10 mouse cellular contexts compared by ENCODE assay signal in the genomic region with DNA sequence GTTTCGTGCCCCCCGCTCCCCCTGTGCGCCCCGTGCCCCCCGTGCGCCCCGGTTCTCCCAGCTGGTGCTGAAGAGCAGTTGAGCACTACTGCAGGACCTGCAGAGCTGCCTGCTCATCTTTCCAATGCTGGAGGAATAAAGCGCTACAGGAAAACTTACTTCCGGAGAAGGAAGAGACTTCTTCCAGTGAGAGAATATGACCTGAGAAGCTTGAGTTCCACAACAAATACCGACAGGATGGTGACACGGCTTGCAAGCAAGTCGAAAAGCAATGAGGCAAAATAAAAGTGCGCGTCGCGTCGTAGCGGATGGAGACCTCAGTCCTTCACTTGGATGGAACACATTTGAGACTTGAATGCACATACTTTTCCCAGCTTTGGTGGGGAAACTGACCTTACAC. TPM values are rescaled to one million over a fixed set of nuclear protein-coding genes. Genes with fewer than 3 reads are reported as not detected.
A peak's percentile ranks its signal among the peaks of the same experiment; 100 is the strongest.
DNase-seq lines count a peak whose midpoint lies in the region; ATAC-seq and TF ChIP-seq lines count a peak whose summit lies in the region.
"Had no signal": no experiment of that assay in that cellular context is flagged by ENCODE, and none has a peak within 500 bp of the region (broad histone marks: within the 10 kb centered on the region; RNA-seq: fewer than 3 reads in every experiment).

No protein-coding gene starts in this region.

- 0 out of 2 replicates have a peak overlapping the region, but pooled peaks have one; percentile 14 for H3K4me3 ChIP-seq in intestine, embryonic 15.5 days (replicated peaks)
- no peak overlapping the region for H3K4me3 ChIP-seq in intestine, postnatal 0 days (ENCODE audit: low read depth, low read length)
- peak overlapping the region; percentile 19 for H3K4me3 ChIP-seq in hindbrain, embryonic 14.5 days (replicated peaks; ENCODE audit: low read length)
- 0 out of 2 replicates have a peak overlapping the region, but pooled peaks have one; percentile 19 for H3K4me3 ChIP-seq in neural tube, embryonic 12.5 days

- H3K4me1 ChIP-seq in intestine, embryonic 15.5 days (replicated peaks), result no peaks in the 10 kb centered on the region
- H3K4me1 ChIP-seq in intestine, postnatal 0 days (replicated peaks; ENCODE audit: control insufficient read depth, insufficient read depth, low read length), result no peaks in the 10 kb centered on the region
- no peaks in the 10 kb centered on the region; the same call in 1 of the 2 replicates for H3K4me1 ChIP-seq in hindbrain, embryonic 14.5 days (replicated peaks; ENCODE audit: control insufficient read depth, insufficient read depth, low read length)
- H3K4me1 ChIP-seq in neural tube, embryonic 12.5 days, result no peaks in the 10 kb centered on the region

- no peaks in the 10 kb centered on the region for H3K9me3 ChIP-seq in intestine, embryonic 15.5 days
- no peaks in the 10 kb centered on the region for H3K9me3 ChIP-seq in intestine, postnatal 0 days (ENCODE audit: control insufficient read depth)
- no peaks in the 10 kb centered on the region for H3K9me3 ChIP-seq in hindbrain, embryonic 14.5 days (ENCODE audit: control insufficient read depth, low read length)
- H3K9me3 ChIP-seq in neural tube, embryonic 12.5 days, result no peaks in the 10 kb centered on the region

- no peak for ATAC-seq in intestine, embryonic 15.5 days
- no peak for ATAC-seq in intestine, postnatal 0 days
- ATAC-seq in hindbrain, embryonic 14.5 days (ENCODE audit: low FRiP score), result no peak
- no peak for ATAC-seq in neural tube, embryonic 12.5 days (ENCODE audit: low FRiP score, low read depth)

- DNase-seq in embryo, embryonic 9.5 days (ENCODE audit: extremely low spot score), result peak; percentile 31
- DNase-seq in hindbrain, embryonic 14.5 days (ENCODE audit: low spot score), result peak; percentile 28
- DNase-seq in left cerebral cortex, adult 8-10 months (ENCODE audit: low spot score in 2 of 2), result no peak
- no peak for DNase-seq in kidney, postnatal 10 days
- DNase-seq in frontal cortex, postnatal 10 days (ENCODE audit: low spot score in 2 of 2), result no peak
- DNase-seq: lung, postnatal 10 days had no signal

- peak overlapping the region; percentile 39 for H3K4me2 ChIP-seq in intestine, embryonic 15.5 days (replicated peaks)
- H3K4me2 ChIP-seq in intestine, postnatal 0 days (replicated peaks; ENCODE audit: low read depth), result no peak overlapping the region
- peak overlapping the region; percentile 46 for H3K4me2 ChIP-seq in hindbrain, embryonic 14.5 days (replicated peaks)
- H3K4me2 ChIP-seq in neural tube, embryonic 12.5 days (replicated peaks), result peak overlapping the region; percentile 63

- peaks cover 10% of the 10 kb centered on the region for H3K27me3 ChIP-seq in intestine, embryonic 15.5 days (replicated peaks)
- H3K27me3 ChIP-seq in intestine, postnatal 0 days (replicated peaks; ENCODE audit: control insufficient read depth, insufficient read depth, low read length), result peaks cover 7% of the 10 kb centered on the region; the same call in 1 of the 2 replicates
- H3K27me3 ChIP-seq in hindbrain, embryonic 14.5 days (ENCODE audit: control insufficient read depth, insufficient read depth, low read length), result peaks cover 5% of the 10 kb centered on the region; the same call in 1 of the 2 replicates
- H3K27me3 ChIP-seq in neural tube, embryonic 12.5 days (replicated peaks), result no peaks in the 10 kb centered on the region
- H3K27me3 ChIP-seq: CH12.LX had no signal

- H3K36me3 ChIP-seq in intestine, embryonic 15.5 days, result no peaks in the 10 kb centered on the region
- no peaks in the 10 kb centered on the region for H3K36me3 ChIP-seq in intestine, postnatal 0 days (ENCODE audit: control insufficient read depth, insufficient read depth)
- H3K36me3 ChIP-seq in hindbrain, embryonic 14.5 days (replicated peaks; ENCODE audit: control insufficient read depth, insufficient read depth), result peaks cover 23% of the 10 kb centered on the region
- H3K36me3 ChIP-seq in neural tube, embryonic 12.5 days, result peaks cover 16% of the 10 kb centered on the region

- H3K9ac ChIP-seq in intestine, embryonic 15.5 days, result no peak overlapping the region
- no peak overlapping the region for H3K9ac ChIP-seq in intestine, postnatal 0 days (ENCODE audit: low read depth, low read length)
- H3K9ac ChIP-seq in hindbrain, embryonic 14.5 days, result no peak overlapping the region
- no peak overlapping the region for H3K9ac ChIP-seq in neural tube, embryonic 12.5 days

- H3K27ac ChIP-seq in intestine, embryonic 15.5 days, result no peak overlapping the region
- H3K27ac ChIP-seq in intestine, postnatal 0 days (ENCODE audit: low read depth, low read length), result no peak overlapping the region
- H3K27ac ChIP-seq in hindbrain, embryonic 14.5 days, result no peak overlapping the region
- H3K27ac ChIP-seq in neural tube, embryonic 12.5 days, result no peak overlapping the region

- no peak for TF ChIP-seq CTCF in intestine, postnatal 0 days (IDR thresholded peaks at IDR 0.05; ENCODE audit: low read depth)

- WGBS in intestine, embryonic 15.5 days, result 42% methylated on average over 18 of the region's 18 CpGs
- 48% methylated on average over 18 of the region's 18 CpGs for WGBS in intestine, postnatal 0 days
- WGBS in hindbrain, embryonic 14.5 days, result 41% methylated on average over 18 of the region's 18 CpGs
- WGBS in neural tube, embryonic 12.5 days, result 58% methylated on average over 18 of the region's 18 CpGs

RNA-seq across cellular contexts. Expression of gene Zdbf2, which starts 36.6 kb away (rescaled TPM):
- polyA plus RNA-seq in intestine, embryonic 15.5 days (2015; fragmentation: Nextera tagmentation; extraction: Ambion mirVana), result 6.3 and 7.1 TPM in 2 replicates
- polyA plus RNA-seq in intestine, postnatal 0 days (2015; fragmentation: Nextera tagmentation; extraction: Ambion mirVana), result 1.8 and 1.9 TPM in 2 replicates
- 34.9 and 37.5 TPM in 2 replicates for polyA plus RNA-seq in hindbrain, embryonic 14.5 days (2014; fragmentation: Nextera tagmentation; extraction: Ambion mirVana)
- polyA plus RNA-seq in neural tube, embryonic 12.5 days (2016; fragmentation: Nextera tagmentation; extraction: Ambion mirVana), result 14.7 and 19.7 TPM in 2 replicates
- total RNA-seq in left cerebral cortex, adult 8-10 months (2022), result 10 to 100 TPM; 14.6 to 17.2 (median 16.0) TPM
- total RNA-seq: CH12.LX had no signal

Comparison
In these comparisons a context has a peak if more than half of its experiments do, and no peak if none do; other contexts are left out.
1. DNase-seq: peak in embryo, embryonic 9.5 days (single experiment) and hindbrain, embryonic 14.5 days (single experiment); none in left cerebral cortex, adult 8-10 months (0 of 2), kidney, postnatal 10 days (single experiment) and frontal cortex, postnatal 10 days (0 of 2).